Mouse (Mus musculus): ENCODE measurements at regions not wholly inside any gene's neighbourhood (a gene's known extent, or its start where the extent isn't known, plus 50 kb on each side); places are given as distances from the start of the nearest gene placed in this dataset.

DNA sequence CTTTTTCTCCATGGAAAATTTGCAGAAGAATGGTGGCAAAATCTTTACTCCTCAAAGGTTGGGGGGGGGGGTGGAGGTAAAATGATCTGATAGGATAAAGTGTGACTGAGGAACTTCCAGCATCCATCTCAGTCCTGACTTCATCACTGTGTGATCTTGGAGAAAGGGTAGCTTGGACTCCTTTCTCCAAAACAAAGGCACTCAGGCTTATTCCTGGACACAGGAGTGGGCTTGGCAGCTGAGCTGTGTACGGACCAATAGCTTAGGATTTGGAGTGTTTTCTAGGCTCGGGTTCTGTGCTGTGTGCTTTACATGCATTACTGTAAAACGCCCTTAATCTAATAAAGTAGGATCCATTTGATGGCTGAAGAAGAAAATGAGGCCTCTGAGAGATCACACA, 159.6 kb upstream of the Nlrp1b start:
- Histone ChIP-seq H3K27me3 (no peaks in the 10 kb centered on the region), H3K4me2 (replicated peaks) (no peak overlapping the region), H3K4me1 (no peaks in the 10 kb centered on the region), H3K9ac (no peak overlapping the region), H3K9me3 (no peaks in the 10 kb centered on the region), H3K36me3 (no peaks in the 10 kb centered on the region), H3K4me3 (no peak overlapping the region), H3K27ac (no peak overlapping the region)
- no peak for ATAC-seq (ENCODE audit: low FRiP score, low read depth)
- 62% methylated on average over 3 of the region's 3 CpGs for WGBS

DNA sequence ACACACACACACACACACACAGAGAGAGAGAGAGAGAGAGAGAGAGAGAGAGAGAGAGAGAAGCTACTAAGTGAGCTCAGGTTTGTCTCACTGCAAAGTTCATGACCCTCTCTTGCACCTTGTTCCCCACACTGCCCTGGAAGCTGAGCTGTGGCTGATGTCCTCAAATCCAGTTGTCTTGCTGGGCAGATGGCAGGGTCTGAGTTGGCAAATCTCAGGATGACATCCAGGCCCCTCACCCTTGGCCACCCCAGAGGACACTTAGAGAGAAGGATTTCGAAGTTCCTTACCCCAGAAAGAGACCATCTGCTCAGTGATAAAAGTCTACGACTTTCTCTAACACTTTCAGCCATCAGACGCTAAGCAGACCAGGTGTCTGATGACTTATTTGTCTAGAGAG, 160.1 kb upstream of the Nlrp1b start:
- Histone ChIP-seq H3K4me2 (replicated peaks) (no peak overlapping the region), H3K36me3 (no peaks in the 10 kb centered on the region), H3K27ac (no peak overlapping the region), H3K4me1 (no peaks in the 10 kb centered on the region), H3K9ac (no peak overlapping the region), H3K4me3 (no peak overlapping the region), H3K27me3 (no peaks in the 10 kb centered on the region), H3K9me3 (no peaks in the 10 kb centered on the region)
- ATAC-seq (ENCODE audit: low FRiP score, low read depth) = no peak
- 47% methylated on average over 3 of the region's 3 CpGs for WGBS

DNA sequence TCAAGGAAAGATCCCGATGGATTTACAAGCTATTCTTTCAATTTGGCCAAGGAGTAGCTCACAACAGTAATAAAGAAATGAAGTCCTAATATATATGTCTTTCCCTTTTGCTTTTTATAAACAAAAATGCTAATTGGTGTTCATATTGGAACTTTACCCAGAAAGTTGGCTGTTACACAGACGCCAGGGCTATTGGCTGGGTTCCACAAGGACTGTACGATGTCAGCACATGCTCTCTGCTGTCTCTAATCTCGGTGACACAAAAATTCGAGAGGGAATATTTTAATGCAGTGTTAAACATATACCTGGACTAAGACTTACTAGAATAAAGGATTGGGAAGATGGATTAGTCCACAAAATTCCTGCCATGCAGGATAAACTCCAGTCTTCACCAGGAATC, 162.9 kb upstream of the Nlrp1b start:
- no peak overlapping the region for H3K9ac ChIP-seq
- no peak for ATAC-seq (ENCODE audit: low FRiP score, low read depth)
- WGBS = 76% methylated on average over 5 of the region's 5 CpGs

DNA sequence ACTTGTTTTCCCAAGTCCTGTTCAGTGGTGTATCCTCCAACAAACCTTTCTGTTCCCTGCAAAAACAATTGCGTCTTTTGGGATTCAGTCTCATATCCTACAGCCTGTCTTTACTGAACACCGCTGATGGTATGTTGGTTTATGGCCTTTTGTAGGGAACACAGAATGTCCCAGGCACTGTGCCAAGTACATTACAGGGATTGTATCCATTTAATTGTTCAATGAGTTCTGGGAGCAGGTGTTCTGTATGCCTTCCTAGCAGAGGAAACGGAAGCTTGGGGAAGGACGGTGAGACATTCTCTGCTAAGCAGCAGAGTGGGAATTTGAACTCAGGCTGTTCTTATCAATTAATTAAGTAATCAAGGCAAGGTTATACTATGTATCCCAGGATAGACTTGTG, 164.5 kb upstream of the Nlrp1b start:
- WGBS = 55% methylated on average over 4 of the region's 4 CpGs

More for the DNA sequence above, 162.9 kb upstream of the Nlrp1b start:
- no peak overlapping the region for H3K27ac ChIP-seq
- no peaks in the 10 kb centered on the region for H3K4me1 ChIP-seq
- no peaks in the 10 kb centered on the region for H3K36me3 ChIP-seq
- H3K4me2 ChIP-seq (replicated peaks) = no peak overlapping the region
- H3K27me3 ChIP-seq = no peaks in the 10 kb centered on the region
- H3K4me3 ChIP-seq = no peak overlapping the region
- H3K9me3 ChIP-seq = no peaks in the 10 kb centered on the region

DNA sequence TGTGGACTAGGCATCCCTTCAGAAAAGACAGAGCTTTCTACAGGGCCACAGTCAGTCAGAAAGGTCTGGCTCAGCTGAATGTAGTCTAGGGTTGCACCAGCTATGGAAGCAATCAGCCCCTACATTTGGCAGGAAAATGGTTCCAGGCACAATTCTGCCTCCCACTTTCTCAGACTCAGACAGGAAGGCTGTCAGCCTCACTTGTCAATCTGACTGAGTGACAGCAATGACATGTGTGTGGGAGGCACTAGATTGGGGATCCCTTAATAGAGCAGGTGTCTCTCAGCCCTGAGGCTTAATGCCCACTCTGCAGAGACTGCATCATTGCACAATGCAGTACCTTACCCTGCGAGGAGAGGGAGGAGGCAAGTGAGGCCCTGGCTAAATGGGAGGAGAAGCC, 165.1 kb upstream of the Nlrp1b start:
- Histone ChIP-seq H3K9ac (no peak overlapping the region), H3K36me3 (no peaks in the 10 kb centered on the region), H3K4me1 (no peaks in the 10 kb centered on the region), H3K4me2 (replicated peaks) (no peak overlapping the region), H3K27me3 (no peaks in the 10 kb centered on the region), H3K4me3 (no peak overlapping the region), H3K27ac (no peak overlapping the region), H3K9me3 (no peaks in the 10 kb centered on the region)
- no peak for ATAC-seq (ENCODE audit: low FRiP score, low read depth)
- WGBS = 76% methylated on average over 1 of the region's 1 CpGs

More for the DNA sequence above, 164.5 kb upstream of the Nlrp1b start:
- Histone ChIP-seq H3K27me3 (no peaks in the 10 kb centered on the region), H3K27ac (no peak overlapping the region), H3K36me3 (no peaks in the 10 kb centered on the region), H3K4me3 (no peak overlapping the region), H3K4me2 (replicated peaks) (no peak overlapping the region), H3K4me1 (no peaks in the 10 kb centered on the region), H3K9me3 (no peaks in the 10 kb centered on the region), H3K9ac (no peak overlapping the region)
- ATAC-seq (ENCODE audit: low FRiP score, low read depth) = no peak

DNA sequence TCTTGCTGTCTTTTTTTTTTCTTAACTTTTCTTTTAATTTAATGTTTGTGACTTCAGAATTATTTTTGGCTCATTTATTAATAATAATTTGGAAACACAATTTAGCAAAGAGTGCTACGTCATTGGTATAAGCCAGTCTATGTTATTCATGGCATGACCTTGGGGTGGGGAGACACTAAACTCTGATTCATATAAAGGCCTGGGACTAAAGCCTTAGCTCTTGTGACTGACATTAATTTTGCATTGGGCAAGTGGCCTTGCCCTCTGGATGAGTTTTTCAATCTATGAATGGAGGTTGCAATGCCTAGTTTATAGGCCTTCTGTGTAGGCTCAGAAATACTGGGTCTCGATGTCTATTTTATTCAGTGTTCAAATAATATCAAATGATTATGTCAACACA, 169.8 kb upstream of the Nlrp1b start:
- H3K36me3 ChIP-seq = no peaks in the 10 kb centered on the region
- no peak for ATAC-seq (ENCODE audit: low FRiP score, low read depth)
- WGBS = 90% methylated on average over 2 of the region's 2 CpGs
- no peak overlapping the region for H3K4me2 ChIP-seq (replicated peaks)
- no peak overlapping the region for H3K9ac ChIP-seq
- H3K27me3 ChIP-seq = no peaks in the 10 kb centered on the region
- H3K4me3 ChIP-seq = no peak overlapping the region
- no peaks in the 10 kb centered on the region for H3K9me3 ChIP-seq
- H3K4me1 ChIP-seq = no peaks in the 10 kb centered on the region
- no peak overlapping the region for H3K27ac ChIP-seq

DNA sequence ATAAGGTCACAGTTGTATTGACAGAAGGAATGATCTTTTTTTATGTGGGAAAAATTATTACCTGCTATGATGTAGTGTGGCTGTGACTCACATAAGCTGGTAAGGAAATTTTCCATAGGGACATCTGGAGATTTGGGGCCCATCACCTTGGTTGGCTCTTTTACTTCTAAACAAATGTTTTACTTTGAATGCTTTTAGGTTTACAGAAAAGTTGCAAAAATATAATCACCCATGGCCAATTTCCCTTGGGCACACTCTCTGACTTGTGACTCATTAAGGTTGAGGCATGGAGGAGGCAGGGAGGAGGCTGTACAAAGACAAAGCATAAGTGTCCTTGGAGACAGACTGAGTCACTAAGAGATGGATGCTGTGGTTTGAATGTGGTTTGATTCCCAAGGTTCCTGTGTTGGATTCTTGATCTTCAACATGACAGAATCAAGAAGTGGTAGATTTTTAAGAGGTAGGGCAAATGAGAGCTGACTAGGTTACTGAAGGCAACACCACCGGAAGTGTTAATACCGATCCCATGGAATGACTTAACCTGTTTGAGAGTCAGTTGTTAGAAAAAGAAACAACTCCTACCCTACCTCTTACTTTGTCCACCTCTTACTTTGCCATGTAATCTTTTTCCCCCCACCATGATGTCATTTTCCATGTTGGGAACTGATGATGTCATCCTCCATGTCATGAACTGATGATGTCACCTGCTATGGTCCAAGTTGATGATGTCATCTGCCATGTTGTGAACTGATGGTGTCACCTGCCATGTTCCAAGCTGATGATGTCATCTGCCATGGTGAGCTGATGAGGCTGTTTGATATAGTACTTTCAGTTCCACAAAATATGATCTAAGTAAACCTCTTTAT, 171.1 kb upstream of the Nlrp1b start:
- no peak for ATAC-seq (ENCODE audit: low FRiP score, low read depth)
- WGBS = 90% methylated on average over 2 of the region's 2 CpGs
- no peaks in the 10 kb centered on the region for H3K36me3 ChIP-seq
- no peaks in the 10 kb centered on the region for H3K4me1 ChIP-seq
- no peak overlapping the region for H3K27ac ChIP-seq
- no peak overlapping the region for H3K4me3 ChIP-seq
- no peak overlapping the region for H3K9ac ChIP-seq
- no peaks in the 10 kb centered on the region for H3K9me3 ChIP-seq
- H3K27me3 ChIP-seq = no peaks in the 10 kb centered on the region
- no peak overlapping the region for H3K4me2 ChIP-seq (replicated peaks)

DNA sequence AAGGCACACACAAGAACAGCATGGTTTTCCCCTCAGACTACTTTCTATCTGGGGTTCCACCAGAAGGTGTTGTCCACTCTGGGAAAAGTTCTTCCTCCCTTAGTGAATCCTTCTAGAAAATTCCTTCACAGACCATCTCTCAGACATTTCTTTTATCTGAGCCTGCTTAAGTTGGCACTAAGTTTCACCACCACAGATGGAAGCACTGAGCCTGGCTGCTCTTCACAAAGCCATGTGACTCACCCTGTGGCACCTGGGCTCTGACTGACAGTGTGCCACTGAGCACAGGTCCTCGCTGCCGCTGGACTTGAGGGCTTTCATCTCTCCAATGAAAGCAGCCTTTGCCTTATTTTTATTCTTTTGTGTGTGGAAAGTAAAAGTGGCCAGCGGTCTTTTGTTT, 173.8 kb upstream of the Nlrp1b start:
- Histone ChIP-seq H3K9ac (no peak overlapping the region), H3K36me3 (no peaks in the 10 kb centered on the region), H3K27me3 (no peaks in the 10 kb centered on the region), H3K4me1 (no peaks in the 10 kb centered on the region), H3K9me3 (no peaks in the 10 kb centered on the region), H3K4me3 (no peak overlapping the region), H3K4me2 (replicated peaks) (no peak overlapping the region), H3K27ac (no peak overlapping the region)
- 87% methylated on average over 3 of the region's 3 CpGs for WGBS
- no peak for ATAC-seq (ENCODE audit: low FRiP score, low read depth)

DNA sequence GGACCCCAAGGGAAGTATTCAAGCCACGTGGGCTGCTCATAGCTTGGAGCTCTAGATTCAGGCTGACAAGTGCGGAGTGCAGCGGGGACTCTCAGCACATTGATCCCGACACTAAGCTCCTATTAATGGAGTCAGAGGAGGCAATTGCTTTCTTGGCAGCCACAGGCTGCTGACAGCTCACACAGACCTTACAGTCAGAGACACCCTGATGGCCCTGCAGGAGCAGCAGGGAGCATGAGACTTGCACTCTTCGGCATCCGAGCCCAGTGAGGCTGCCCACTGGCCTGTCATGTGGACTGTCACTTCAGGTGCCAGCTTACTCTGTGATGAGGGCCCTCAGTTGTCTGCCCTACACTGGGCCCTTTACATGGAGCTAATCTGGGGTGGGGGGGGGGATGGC, 176.5 kb upstream of the Nlrp1b start:
- no peak overlapping the region for H3K27ac ChIP-seq
- H3K4me1 ChIP-seq = no peaks in the 10 kb centered on the region
- WGBS = 84% methylated on average over 6 of the region's 6 CpGs
- ATAC-seq (ENCODE audit: low FRiP score, low read depth) = no peak
- no peak overlapping the region for H3K4me3 ChIP-seq
- no peaks in the 10 kb centered on the region for H3K27me3 ChIP-seq
- H3K4me2 ChIP-seq (replicated peaks) = no peak overlapping the region
- H3K9me3 ChIP-seq = no peaks in the 10 kb centered on the region
- H3K36me3 ChIP-seq = no peaks in the 10 kb centered on the region
- no peak overlapping the region for H3K9ac ChIP-seq

DNA sequence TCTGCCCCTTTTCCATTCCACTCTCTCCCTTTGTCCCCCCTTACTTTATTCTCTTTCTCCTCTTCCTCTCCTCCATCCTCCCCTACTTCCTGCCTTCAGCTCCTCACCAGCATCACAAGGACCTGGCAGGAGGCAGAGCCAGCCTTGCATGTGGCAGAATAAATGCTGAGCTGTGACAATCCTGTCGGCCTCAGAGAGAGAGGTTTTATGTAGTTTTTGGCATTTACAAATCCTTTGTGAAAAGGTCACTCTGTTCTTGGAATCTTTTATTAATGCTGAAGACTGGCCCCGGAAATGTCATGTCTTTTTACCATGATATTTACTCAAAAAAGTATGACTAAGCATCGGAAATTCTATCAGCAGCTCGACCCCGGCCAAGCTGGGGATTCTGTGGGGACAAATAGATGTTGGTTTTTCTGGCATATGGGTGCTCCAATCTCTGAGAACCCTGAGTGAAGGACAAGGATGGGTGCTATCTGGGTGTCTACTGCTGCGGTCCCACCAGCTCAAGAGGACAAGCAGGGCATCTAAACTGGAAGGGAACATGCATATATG, 178.8 kb upstream of the Nlrp1b start:
- no peak overlapping the region for H3K27ac ChIP-seq
- 85% methylated on average over 6 of the region's 6 CpGs for WGBS
- no peak overlapping the region for H3K4me3 ChIP-seq
- no peaks in the 10 kb centered on the region for H3K27me3 ChIP-seq
- H3K9me3 ChIP-seq = no peaks in the 10 kb centered on the region
- no peaks in the 10 kb centered on the region for H3K36me3 ChIP-seq
- no peak for ATAC-seq (ENCODE audit: low FRiP score, low read depth)
- no peak overlapping the region for H3K9ac ChIP-seq
- H3K4me1 ChIP-seq = no peaks in the 10 kb centered on the region
- no peak overlapping the region for H3K4me2 ChIP-seq (replicated peaks)

DNA sequence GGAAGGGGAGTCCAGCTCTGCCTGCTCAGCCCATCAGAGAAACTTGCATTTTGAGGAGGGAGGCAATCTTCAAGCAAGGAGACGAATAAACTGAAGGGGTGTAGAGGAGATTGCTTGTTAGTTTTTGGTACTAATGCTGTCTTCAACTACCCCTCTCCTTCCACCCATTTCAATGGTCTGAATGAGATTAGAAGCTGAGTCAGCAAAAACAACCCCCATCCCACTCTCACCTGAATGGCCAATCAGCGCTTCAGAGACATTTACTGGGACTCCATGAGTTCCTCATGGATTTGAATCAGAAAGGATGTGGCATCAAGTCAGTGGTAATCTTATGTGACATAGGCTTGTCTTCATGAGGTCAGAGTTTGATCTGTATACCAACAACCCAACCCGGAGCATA, 180.0 kb upstream of the Nlrp1b start:
- Histone ChIP-seq H3K4me2 (replicated peaks) (no peak overlapping the region), H3K27me3 (no peaks in the 10 kb centered on the region), H3K27ac (no peak overlapping the region), H3K4me3 (no peak overlapping the region), H3K9ac (no peak overlapping the region), H3K9me3 (no peaks in the 10 kb centered on the region), H3K4me1 (no peaks in the 10 kb centered on the region), H3K36me3 (no peaks in the 10 kb centered on the region)
- no peak for ATAC-seq (ENCODE audit: low FRiP score, low read depth)
- 89% methylated on average over 3 of the region's 3 CpGs for WGBS

DNA sequence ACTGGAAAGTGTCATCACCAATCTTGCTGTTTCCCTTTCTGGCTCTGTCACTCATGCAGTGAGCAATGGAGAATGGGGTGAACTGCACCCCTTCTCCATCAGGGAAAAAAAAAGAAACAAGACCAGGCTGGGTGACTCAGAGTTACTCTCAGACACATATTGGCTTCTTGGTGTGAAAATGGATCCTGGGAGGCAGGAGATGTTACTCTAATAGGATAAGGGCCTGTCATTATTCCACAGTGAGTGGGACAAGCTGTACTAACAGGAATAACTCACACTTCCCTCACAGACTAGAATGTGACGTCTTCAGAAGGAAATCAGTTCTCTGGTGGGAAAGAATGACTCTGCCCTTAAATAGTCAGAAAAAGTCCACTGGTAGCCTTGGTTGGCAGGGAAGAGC, 181.4 kb upstream of the Nlrp1b start:
- no peaks in the 10 kb centered on the region for H3K4me1 ChIP-seq
- WGBS = 74% methylated on average over 1 of the region's 1 CpGs
- H3K27ac ChIP-seq = no peak overlapping the region
- no peaks in the 10 kb centered on the region for H3K36me3 ChIP-seq
- H3K27me3 ChIP-seq = no peaks in the 10 kb centered on the region
- H3K9ac ChIP-seq = no peak overlapping the region
- H3K4me2 ChIP-seq (replicated peaks) = no peak overlapping the region
- no peak overlapping the region for H3K4me3 ChIP-seq
- H3K9me3 ChIP-seq = no peaks in the 10 kb centered on the region
- no peak for ATAC-seq (ENCODE audit: low FRiP score, low read depth)
